Mouse (Mus musculus) neural tube, embryonic 12.5 days (tissue): Measurements from ENCODE around the gene Tnfsf12. TPM values are rescaled to one million over a fixed set of nuclear protein-coding genes. Genes with fewer than 3 reads are reported as not detected.
"Not testable (repeated sequence)": the region's sequence is repeated elsewhere in the genome, so short reads cannot be mapped to it uniquely, and the experiment has no call there.

Experiments used
- ATAC-seq: fragments of 200-750 bp; cut with Nextera tagmentation; 2 replicates; pipeline ENCODE4 v1.8.0; 2017; ENCODE audit warnings: low read depth, mild to moderate bottlenecking, moderate TSS enrichment, moderate library complexity; ENCODE audit not compliant: low FRiP score
- H3K27ac ChIP-seq: fragments of 300-500 bp; sonication (generic); 2 replicates; pipeline ENCODE4 v1.5.1; 2016
- H3K27me3 ChIP-seq: fragments of 300-500 bp; sonication (generic); replicated peaks from 2 replicates; pipeline ENCODE4 v1.6.1; 2016; ENCODE audit warnings: mild to moderate bottlenecking
- H3K36me3 ChIP-seq: fragments of 300-500 bp; sonication (generic); 2 replicates; pipeline ENCODE4 v1.6.1; 2016; ENCODE audit warnings: mild to moderate bottlenecking
- H3K4me1 ChIP-seq: fragments of 300-500 bp; sonication (generic); 2 replicates; pipeline ENCODE4 v1.6.1; 2016
- H3K4me2 ChIP-seq: fragments of 300-500 bp; sonication (generic); replicated peaks from 2 replicates; pipeline ENCODE4 v1.6.1; 2016; ENCODE audit warnings: mild to moderate bottlenecking
- H3K4me3 ChIP-seq: fragments of 300-500 bp; sonication (generic); 2 replicates; pipeline ENCODE4 v1.5.1; 2016
- H3K9ac ChIP-seq: fragments of 300-500 bp; sonication (generic); 2 replicates; pipeline ENCODE4 v1.6.1; 2016; ENCODE audit warnings: mild to moderate bottlenecking
- H3K9me3 ChIP-seq: fragments of 300-500 bp; sonication (generic); 2 replicates; pipeline ENCODE4 v1.6.1; 2016; ENCODE audit warnings: mild to moderate bottlenecking
- WGBS: fragments of 180-500 bp; shearing (Covaris S2); methylation state at CpG from one replicate; pipeline ENCODE4 v1.1.7; 2016; 5-methylcytosine and 5-hydroxymethylcytosine counted together
- polyA plus RNA-seq: library from polyadenylated mRNA; unstranded; fragments of >200 nt; fragmentation: Nextera tagmentation; extraction: Ambion mirVana; gene quantifications from 2 replicates; pipeline ENCODE4 v1.2.1, GENCODE M21; 2016

Tnfsf12 gene
- polyA plus RNA-seq, result 1.9 and 2.7 TPM in 2 replicates

GRCm38 (mm10) chr11:69695361-69696181, at the start of gene Tnfsf12, which contains the start of gene Tnfsfm13:
Gene Tnfsf12 (minus strand): TSS chr11:69695849.
Gene Tnfsfm13 (minus strand): TSS chr11:69696098.
- Histone ChIP-seq H3K4me3 (peak within 1 kb of the TSS; percentile 44), H3K27ac (no peak within 1 kb of the TSS)

GRCm38 (mm10) chr11:69731408-69731807, 35.8 kb upstream of the Tnfsf12 start:
- not testable (repeated sequence) for H3K9me3 ChIP-seq, ATAC-seq, H3K27me3 ChIP-seq, H3K4me3 ChIP-seq, H3K4me1 ChIP-seq, H3K27ac ChIP-seq, H3K4me2 ChIP-seq, H3K9ac ChIP-seq
- H3K36me3 ChIP-seq, result peaks cover 31% of the 10 kb centered on the region
- 71% methylated on average over 3 of the region's 3 CpGs for WGBS

More at GRCm38 (mm10) chr11:69695361-69696181, at the start of gene Tnfsf12, which contains the start of gene Tnfsfm13:
- peak within 1 kb of the TSS; percentile 92 for H3K4me2 ChIP-seq
- H3K4me1 ChIP-seq, result peaks cover 13% of the 10 kb centered on the region
- 0 out of 2 replicates have a peak, but pooled peaks cover 2% of the 10 kb centered on the region for H3K27me3 ChIP-seq
- H3K9me3 ChIP-seq, result no peaks in the 10 kb centered on the region
- ATAC-seq, result peak; percentile 29; the same call in 1 of the 2 replicates
- no peaks in the 10 kb centered on the region for H3K36me3 ChIP-seq
- H3K9ac ChIP-seq, result peak within 1 kb of the TSS; percentile 83
- 2% methylated on average over 36 of the region's 41 CpGs for WGBS

GRCm38 (mm10) chr11:69729063-69729462, 33.4 kb upstream of the Tnfsf12 start:
- H3K36me3 ChIP-seq, result peaks cover 8% of the 10 kb centered on the region
- H3K9ac ChIP-seq, result no peak overlapping the region
- no peaks in the 10 kb centered on the region for H3K4me1 ChIP-seq
- no peak overlapping the region for H3K4me3 ChIP-seq
- no peak overlapping the region for H3K4me2 ChIP-seq
- no peaks in the 10 kb centered on the region for H3K9me3 ChIP-seq
- WGBS, result 15% methylated on average over 3 of the region's 3 CpGs
- no peak overlapping the region for H3K27ac ChIP-seq
- no peaks in the 10 kb centered on the region for H3K27me3 ChIP-seq
- no peak for ATAC-seq

GRCm38 (mm10) chr11:69725951-69726350, 30.3 kb upstream of the Tnfsf12 start:
- no peak overlapping the region for H3K4me2 ChIP-seq
- H3K27me3 ChIP-seq, result no peaks in the 10 kb centered on the region
- H3K4me3 ChIP-seq, result no peak overlapping the region
- no peaks in the 10 kb centered on the region for H3K36me3 ChIP-seq
- no peak overlapping the region for H3K27ac ChIP-seq
- no peak for ATAC-seq
- H3K4me1 ChIP-seq, result no peaks in the 10 kb centered on the region
- no peak overlapping the region for H3K9ac ChIP-seq
- H3K9me3 ChIP-seq, result no peaks in the 10 kb centered on the region
- 41% methylated on average over 5 of the region's 5 CpGs for WGBS

GRCm38 (mm10) chr11:69723074-69723473, 27.4 kb upstream of the Tnfsf12 start:
- no peaks in the 10 kb centered on the region for H3K27me3 ChIP-seq
- no peak overlapping the region for H3K4me3 ChIP-seq

GRCm38 (mm10) chr11:69720852-69721251, 25.2 kb upstream of the Tnfsf12 start:
- no peak for ATAC-seq
- Histone ChIP-seq H3K9ac (no peak overlapping the region), H3K9me3 (no peaks in the 10 kb centered on the region), H3K36me3 (no peaks in the 10 kb centered on the region), H3K27ac (no peak overlapping the region), H3K4me1 (no peaks in the 10 kb centered on the region), H3K27me3 (no peaks in the 10 kb centered on the region), H3K4me3 (no peak overlapping the region), H3K4me2 (no peak overlapping the region)
- WGBS, result 88% methylated on average over 6 of the region's 6 CpGs

More at GRCm38 (mm10) chr11:69723074-69723473, 27.4 kb upstream of the Tnfsf12 start:
- H3K36me3 ChIP-seq, result no peaks in the 10 kb centered on the region
- 53% methylated on average over 2 of the region's 2 CpGs for WGBS
- no peak overlapping the region for H3K27ac ChIP-seq
- no peaks in the 10 kb centered on the region for H3K9me3 ChIP-seq
- H3K9ac ChIP-seq, result no peak overlapping the region
- no peak overlapping the region for H3K4me2 ChIP-seq
- ATAC-seq, result no peak
- H3K4me1 ChIP-seq, result no peaks in the 10 kb centered on the region

- no peaks in the 10 kb centered on the region for H3K27me3 ChIP-seq
- no peak overlapping the region for H3K27ac ChIP-seq
- no peak for ATAC-seq
- no peak overlapping the region for H3K9ac ChIP-seq
- 75% methylated on average over 6 of the region's 6 CpGs for WGBS
- no peaks in the 10 kb centered on the region for H3K4me1 ChIP-seq
- H3K4me2 ChIP-seq, result no peak overlapping the region
- 0 out of 2 replicates have a peak, but pooled peaks cover 4% of the 10 kb centered on the region for H3K9me3 ChIP-seq
- H3K36me3 ChIP-seq, result no peaks in the 10 kb centered on the region
- H3K4me3 ChIP-seq, result no peak overlapping the region
Observed at GRCm38 (mm10) chr11:69719423-69719822, 23.8 kb upstream of the Tnfsf12 start.

GRCm38 (mm10) chr11:69718661-69719060, 23.0 kb upstream of the Tnfsf12 start:
- H3K4me2 ChIP-seq, result peak overlapping the region; percentile 24; the same call in 1 of the 2 replicates
- H3K9me3 ChIP-seq, result 0 out of 2 replicates have a peak, but pooled peaks cover 4% of the 10 kb centered on the region
- H3K27ac ChIP-seq, result no peak overlapping the region
- 41% methylated on average over 15 of the region's 15 CpGs for WGBS
- no peaks in the 10 kb centered on the region for H3K36me3 ChIP-seq
- no peak for ATAC-seq
- peak overlapping the region; percentile 23; the same call in 1 of the 2 replicates for H3K9ac ChIP-seq
- no peaks in the 10 kb centered on the region for H3K4me1 ChIP-seq
- H3K27me3 ChIP-seq, result no peaks in the 10 kb centered on the region
- H3K4me3 ChIP-seq, result no peak overlapping the region

GRCm38 (mm10) chr11:69716953-69717352, 21.3 kb upstream of the Tnfsf12 start:
- WGBS, result 69% methylated on average over 4 of the region's 4 CpGs
- Histone ChIP-seq H3K9me3 (0 out of 2 replicates have a peak, but pooled peaks cover 4% of the 10 kb centered on the region), H3K4me1 (no peaks in the 10 kb centered on the region), H3K4me2 (no peak overlapping the region), H3K36me3 (no peaks in the 10 kb centered on the region), H3K27ac (no peak overlapping the region), H3K4me3 (no peak overlapping the region), H3K9ac (no peak overlapping the region), H3K27me3 (no peaks in the 10 kb centered on the region)
- no peak for ATAC-seq

GRCm38 (mm10) chr11:69715929-69716328, 20.3 kb upstream of the Tnfsf12 start:
- H3K27ac ChIP-seq, result no peak overlapping the region
- no peak overlapping the region for H3K4me3 ChIP-seq
- no peak overlapping the region for H3K4me2 ChIP-seq
- H3K27me3 ChIP-seq, result no peaks in the 10 kb centered on the region
- no peak overlapping the region for H3K9ac ChIP-seq
- no peak for ATAC-seq
- H3K36me3 ChIP-seq, result no peaks in the 10 kb centered on the region
- H3K4me1 ChIP-seq, result no peaks in the 10 kb centered on the region
- WGBS, result 27% methylated on average over 5 of the region's 5 CpGs
- H3K9me3 ChIP-seq, result 0 out of 2 replicates have a peak, but pooled peaks cover 4% of the 10 kb centered on the region

- H3K36me3 ChIP-seq, result no peaks in the 10 kb centered on the region
- no peaks in the 10 kb centered on the region for H3K4me1 ChIP-seq
- 64% methylated on average over 9 of the region's 9 CpGs for WGBS
- H3K4me2 ChIP-seq, result no peak overlapping the region
- no peak overlapping the region for H3K9ac ChIP-seq
- 0 out of 2 replicates have a peak, but pooled peaks cover 4% of the 10 kb centered on the region for H3K9me3 ChIP-seq
- no peak overlapping the region for H3K4me3 ChIP-seq
- H3K27me3 ChIP-seq, result no peaks in the 10 kb centered on the region
- ATAC-seq, result no peak
- no peak overlapping the region for H3K27ac ChIP-seq
Observed at GRCm38 (mm10) chr11:69715482-69715881, 19.8 kb upstream of the Tnfsf12 start.

GRCm38 (mm10) chr11:69714636-69715329, 19.1 kb upstream of the Tnfsf12 start:
- Histone ChIP-seq H3K9me3 (0 out of 2 replicates have a peak, but pooled peaks cover 4% of the 10 kb centered on the region), H3K9ac (no peak overlapping the region), H3K4me3 (no peak overlapping the region), H3K27me3 (no peaks in the 10 kb centered on the region), H3K36me3 (no peaks in the 10 kb centered on the region), H3K27ac (no peak overlapping the region), H3K4me1 (no peaks in the 10 kb centered on the region), H3K4me2 (no peak overlapping the region)
- WGBS, result 80% methylated on average over 18 of the region's 18 CpGs
- no peak for ATAC-seq
